Mouse (Mus musculus): Measurements from ENCODE around the gene Crhr1. TPM values are rescaled to one million over a fixed set of nuclear protein-coding genes. Genes with fewer than 3 reads are reported as not detected.

The Crhr1 gene
- polyA plus RNA-seq, 1 experiment, result 2.5 TPM

DNA sequence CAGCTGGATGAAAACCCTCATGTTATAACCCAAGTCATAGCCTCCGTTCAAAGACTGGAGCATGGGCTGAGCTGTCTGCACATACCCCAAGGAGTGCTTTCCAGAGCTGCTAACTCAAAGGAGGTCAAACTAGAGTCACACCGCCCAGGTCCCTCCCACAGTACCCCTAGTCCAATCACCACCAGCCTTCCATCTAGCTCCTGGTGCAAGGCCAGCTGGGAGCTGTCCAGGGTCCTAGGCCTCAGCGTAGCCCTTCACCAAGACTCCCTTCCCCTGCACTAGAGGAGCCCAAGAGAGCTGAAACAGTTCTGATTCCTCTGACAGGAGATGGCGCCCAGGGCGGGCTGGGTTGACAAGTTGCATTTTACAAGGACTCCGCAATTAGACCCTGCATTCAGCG is 18.0 kb upstream of the Crhr1 start:
- no peak overlapping the region for H3K4me3 ChIP-seq (ENCODE audit: extremely low read depth, insufficient read depth, insufficient read length)
- TF ChIP-seq POLR2A (IDR thresholded peaks at IDR 0.05; ENCODE audit: low read depth, low read length) (no peak), CTCF (IDR thresholded peaks at IDR 0.05; ENCODE audit: extremely low read depth, insufficient read depth, insufficient read length, insufficient replicate concordance) (no peak)
- peak in 1 of 2 experiments; percentile 9 for DNase-seq (ENCODE audit: low read depth in 1 of 2, low spot score in 2 of 2)
- H3K36me3 ChIP-seq (ENCODE audit: control insufficient read depth, insufficient read depth, low read length), result no peaks in the 10 kb centered on the region
- WGBS, result 13% methylated on average over 7 of the region's 7 CpGs
- H3K27me3 ChIP-seq (ENCODE audit: control insufficient read depth, insufficient read depth, low read length), result no peaks in the 10 kb centered on the region
- no peaks in the 10 kb centered on the region for H3K4me1 ChIP-seq (ENCODE audit: control insufficient read depth, insufficient read depth, insufficient read length)
- no peak overlapping the region for H3K27ac ChIP-seq (ENCODE audit: insufficient read depth, low read length)

DNA sequence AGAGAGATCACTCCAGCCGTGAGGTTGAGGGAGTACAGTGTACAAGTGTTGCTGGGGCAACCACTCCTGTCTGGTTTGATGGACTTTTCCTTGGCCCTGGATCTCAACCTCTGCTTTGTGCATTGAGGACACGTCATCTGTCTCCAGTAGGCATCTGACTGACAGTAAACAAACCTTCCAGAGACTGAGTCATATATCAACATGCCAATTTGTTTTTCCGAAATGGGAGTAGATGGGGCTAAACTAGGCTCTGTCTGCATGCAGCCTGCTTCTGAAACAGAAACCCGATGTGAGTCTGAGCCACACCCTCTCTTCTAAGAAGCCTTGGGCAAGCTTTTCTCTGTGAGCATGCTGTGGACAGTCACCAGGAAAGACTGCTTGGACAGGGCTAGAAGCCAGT is 14.3 kb upstream of the Crhr1 start:
- no peaks in the 10 kb centered on the region for H3K4me1 ChIP-seq (ENCODE audit: control insufficient read depth, insufficient read depth, insufficient read length)
- no peak overlapping the region for H3K4me3 ChIP-seq (ENCODE audit: extremely low read depth, insufficient read depth, insufficient read length)
- TF ChIP-seq CTCF (IDR thresholded peaks at IDR 0.05; ENCODE audit: extremely low read depth, insufficient read depth, insufficient read length, insufficient replicate concordance) (no peak), POLR2A (IDR thresholded peaks at IDR 0.05; ENCODE audit: low read depth, low read length) (no peak)
- no peaks in the 10 kb centered on the region for H3K27me3 ChIP-seq (ENCODE audit: control insufficient read depth, insufficient read depth, low read length)
- no peak overlapping the region for H3K27ac ChIP-seq (ENCODE audit: insufficient read depth, low read length)
- DNase-seq (ENCODE audit: low read depth in 1 of 2, low spot score in 2 of 2), result no peak
- WGBS, result 76% methylated on average over 4 of the region's 4 CpGs
- H3K36me3 ChIP-seq (ENCODE audit: control insufficient read depth, insufficient read depth, low read length), result no peaks in the 10 kb centered on the region

DNA sequence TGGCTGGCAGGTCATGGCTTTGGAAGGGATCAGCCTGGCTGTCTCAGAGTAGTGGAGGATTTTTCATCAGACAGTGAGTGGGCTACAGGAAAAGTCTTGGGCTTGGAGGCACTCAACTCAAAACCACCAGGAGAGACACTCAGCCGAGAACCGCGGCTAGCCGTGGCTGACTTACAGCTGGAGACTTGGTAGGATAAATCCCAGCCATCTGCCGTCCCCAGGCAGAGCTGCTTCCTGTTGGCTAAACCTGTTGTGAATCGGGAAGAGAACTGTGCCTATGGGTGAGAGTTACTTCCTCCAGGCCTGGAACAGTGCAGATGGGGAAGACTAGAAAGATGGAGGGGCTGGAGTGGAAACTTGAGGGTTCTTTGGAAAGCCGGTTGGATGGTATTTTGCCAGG is 9.7 kb upstream of the Crhr1 start:
- no peaks in the 10 kb centered on the region for H3K27me3 ChIP-seq (ENCODE audit: control insufficient read depth, insufficient read depth, low read length)
- 53% methylated on average over 7 of the region's 7 CpGs for WGBS

DNA sequence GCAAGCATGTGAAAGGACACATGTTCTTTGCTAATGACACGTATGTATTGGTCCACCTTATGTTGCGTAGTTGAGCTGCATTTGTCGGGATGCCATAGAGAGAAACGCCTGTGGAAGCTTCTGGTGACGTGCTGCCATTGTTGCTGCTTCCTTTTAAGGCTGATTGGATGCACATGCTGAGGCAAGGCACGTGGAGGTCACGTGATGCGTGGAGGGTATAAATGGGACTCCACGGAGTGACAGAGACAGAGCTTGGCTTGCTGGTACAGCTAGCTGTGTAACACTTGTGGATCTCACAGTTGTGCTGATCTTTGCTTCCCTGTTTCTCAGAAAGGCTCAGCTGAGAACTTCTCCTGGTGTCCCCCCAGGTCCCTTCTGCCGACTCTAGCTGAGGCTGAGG is 9.2 kb upstream of the Crhr1 start:
- Histone ChIP-seq H3K27ac (ENCODE audit: insufficient read depth, low read length) (no peak overlapping the region), H3K36me3 (ENCODE audit: control insufficient read depth, insufficient read depth, low read length) (no peaks in the 10 kb centered on the region), H3K27me3 (ENCODE audit: control insufficient read depth, insufficient read depth, low read length) (no peaks in the 10 kb centered on the region), H3K4me1 (ENCODE audit: control insufficient read depth, insufficient read depth, insufficient read length) (no peaks in the 10 kb centered on the region), H3K4me3 (ENCODE audit: extremely low read depth, insufficient read depth, insufficient read length) (no peak overlapping the region)
- TF ChIP-seq CTCF (IDR thresholded peaks at IDR 0.05; ENCODE audit: extremely low read depth, insufficient read depth, insufficient read length, insufficient replicate concordance) (no peak), POLR2A (IDR thresholded peaks at IDR 0.05; ENCODE audit: low read depth, low read length) (no peak)
- WGBS, result 80% methylated on average over 10 of the region's 10 CpGs
- DNase-seq (ENCODE audit: low read depth in 1 of 2, low spot score in 2 of 2), result no peak

More for the DNA sequence above, 9.7 kb upstream of the Crhr1 start:
- no peak for DNase-seq (ENCODE audit: low read depth in 1 of 2, low spot score in 2 of 2)
- no peak for TF ChIP-seq CTCF (IDR thresholded peaks at IDR 0.05; ENCODE audit: extremely low read depth, insufficient read depth, insufficient read length, insufficient replicate concordance)
- no peak for TF ChIP-seq POLR2A (IDR thresholded peaks at IDR 0.05; ENCODE audit: low read depth, low read length)
- Histone ChIP-seq H3K36me3 (ENCODE audit: control insufficient read depth, insufficient read depth, low read length) (no peaks in the 10 kb centered on the region), H3K4me3 (ENCODE audit: extremely low read depth, insufficient read depth, insufficient read length) (no peak overlapping the region), H3K27ac (ENCODE audit: insufficient read depth, low read length) (no peak overlapping the region), H3K4me1 (ENCODE audit: control insufficient read depth, insufficient read depth, insufficient read length) (no peaks in the 10 kb centered on the region)

DNA sequence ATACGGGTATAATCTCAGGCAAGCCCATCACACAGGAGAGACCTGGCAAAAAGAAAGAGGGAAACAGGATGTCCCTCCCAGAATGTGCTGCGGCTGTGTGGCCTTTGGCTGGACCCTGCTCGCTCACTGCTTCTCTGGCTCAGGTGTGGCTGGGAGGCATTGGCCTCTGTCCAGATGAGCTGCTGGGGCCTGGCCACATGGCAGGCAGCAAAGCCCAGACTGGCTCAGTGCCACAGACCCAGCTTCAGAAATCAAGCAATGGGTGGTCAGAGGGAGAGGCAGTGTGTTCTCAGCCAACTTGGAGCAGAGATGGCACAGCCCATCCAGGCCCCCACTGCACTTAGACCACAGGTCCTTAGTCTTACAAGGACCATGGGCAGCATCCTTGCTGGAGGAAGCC is 8.1 kb upstream of the Crhr1 start:
- 78% methylated on average over 3 of the region's 3 CpGs for WGBS
- no peaks in the 10 kb centered on the region for H3K4me1 ChIP-seq (ENCODE audit: control insufficient read depth, insufficient read depth, insufficient read length)
- no peak overlapping the region for H3K27ac ChIP-seq (ENCODE audit: insufficient read depth, low read length)
- H3K27me3 ChIP-seq (ENCODE audit: control insufficient read depth, insufficient read depth, low read length), result no peaks in the 10 kb centered on the region
- H3K36me3 ChIP-seq (ENCODE audit: control insufficient read depth, insufficient read depth, low read length), result no peaks in the 10 kb centered on the region
- no peak for TF ChIP-seq POLR2A (IDR thresholded peaks at IDR 0.05; ENCODE audit: low read depth, low read length)
- no peak for TF ChIP-seq CTCF (IDR thresholded peaks at IDR 0.05; ENCODE audit: extremely low read depth, insufficient read depth, insufficient read length, insufficient replicate concordance)
- no peak overlapping the region for H3K4me3 ChIP-seq (ENCODE audit: extremely low read depth, insufficient read depth, insufficient read length)
- no peak for DNase-seq (ENCODE audit: low read depth in 1 of 2, low spot score in 2 of 2)

DNA sequence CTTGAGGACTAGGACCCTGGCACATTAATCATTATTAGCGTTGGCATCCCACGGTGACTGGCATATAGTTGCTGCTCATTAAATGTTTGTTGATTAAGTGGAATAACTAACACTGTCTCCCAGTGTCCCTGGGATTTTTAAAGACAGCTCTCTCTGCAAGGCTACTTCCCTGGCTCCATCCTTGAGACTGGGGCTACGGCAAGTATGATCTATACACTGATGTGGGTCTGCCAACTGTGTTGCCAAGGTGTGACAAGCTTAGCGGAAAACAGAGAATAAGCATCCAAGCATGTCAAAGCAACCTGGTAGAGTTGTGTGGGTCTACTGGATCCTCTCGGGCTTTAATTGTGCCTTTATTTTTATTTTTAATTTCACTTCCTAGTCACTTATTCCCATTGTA is 3.2 kb upstream of the Crhr1 start:
- Histone ChIP-seq H3K4me1 (ENCODE audit: control insufficient read depth, insufficient read depth, insufficient read length) (no peaks in the 10 kb centered on the region), H3K27me3 (ENCODE audit: control insufficient read depth, insufficient read depth, low read length) (peaks cover 19% of the 10 kb centered on the region), H3K36me3 (ENCODE audit: control insufficient read depth, insufficient read depth, low read length) (no peaks in the 10 kb centered on the region), H3K4me3 (ENCODE audit: extremely low read depth, insufficient read depth, insufficient read length) (no peak overlapping the region), H3K27ac (ENCODE audit: insufficient read depth, low read length) (no peak overlapping the region)
- DNase-seq (ENCODE audit: low read depth in 1 of 2, low spot score in 2 of 2), result no peak
- WGBS, result 79% methylated on average over 5 of the region's 5 CpGs
- TF ChIP-seq POLR2A (IDR thresholded peaks at IDR 0.05; ENCODE audit: low read depth, low read length), result no peak
- no peak for TF ChIP-seq CTCF (IDR thresholded peaks at IDR 0.05; ENCODE audit: extremely low read depth, insufficient read depth, insufficient read length, insufficient replicate concordance)

- Histone ChIP-seq H3K27me3 (ENCODE audit: control insufficient read depth, insufficient read depth, low read length) (peaks cover 19% of the 10 kb centered on the region), H3K4me1 (ENCODE audit: control insufficient read depth, insufficient read depth, insufficient read length) (no peaks in the 10 kb centered on the region), H3K36me3 (ENCODE audit: control insufficient read depth, insufficient read depth, low read length) (no peaks in the 10 kb centered on the region), H3K27ac (ENCODE audit: insufficient read depth, low read length) (no peak overlapping the region), H3K4me3 (ENCODE audit: extremely low read depth, insufficient read depth, insufficient read length) (no peak overlapping the region)
- no peak for DNase-seq (ENCODE audit: low read depth in 1 of 2, low spot score in 2 of 2)
- 66% methylated on average over 15 of the region's 15 CpGs for WGBS
- TF ChIP-seq CTCF (IDR thresholded peaks at IDR 0.05; ENCODE audit: extremely low read depth, insufficient read depth, insufficient read length, insufficient replicate concordance) (no peak), POLR2A (IDR thresholded peaks at IDR 0.05; ENCODE audit: low read depth, low read length) (no peak)
These were observed 1.7 kb upstream of the Crhr1 start for GRCm38 (mm10) chr11:104130721-104131647.

All from spleen, adult 2 months (tissue).